Mouse (Mus musculus): ENCODE measurements at regions not wholly inside any gene's neighbourhood (a gene's known extent, or its start where the extent isn't known, plus 50 kb on each side); places are given as distances from the start of the nearest gene placed in this dataset.
A peak's percentile ranks its signal among the peaks of the same experiment; 100 is the strongest.
"Not testable (repeated sequence)": the region's sequence is repeated elsewhere in the genome, so short reads cannot be mapped to it uniquely, and the experiment has no call there.

GRCm38 (mm10) chr14:71654785-71655627 is 836.6 kb downstream of the Gm9195 start:
- no peak for DNase-seq (ENCODE audit: low spot score in 2 of 2)

DNA sequence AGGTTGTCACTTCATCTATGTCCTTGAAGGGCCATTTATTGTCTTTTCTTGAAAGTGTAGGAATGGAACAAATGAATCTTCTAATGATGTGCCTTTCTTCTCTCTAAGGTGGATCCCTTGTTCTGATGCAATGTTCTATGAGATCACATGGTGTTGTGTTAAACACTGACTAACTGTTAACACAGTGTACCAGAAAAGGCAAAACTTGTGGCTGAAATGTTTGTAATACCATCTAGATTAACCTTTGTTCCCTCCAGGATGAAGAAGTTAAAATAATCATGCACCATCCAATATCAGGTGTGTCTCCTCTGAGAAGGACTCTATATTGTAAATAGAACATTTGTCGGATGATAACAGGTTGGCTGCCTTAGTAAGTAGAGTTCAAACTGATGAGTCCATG is 849.1 kb downstream of the Gm9195 start:
- no peak for DNase-seq (ENCODE audit: low spot score in 2 of 2)

DNA sequence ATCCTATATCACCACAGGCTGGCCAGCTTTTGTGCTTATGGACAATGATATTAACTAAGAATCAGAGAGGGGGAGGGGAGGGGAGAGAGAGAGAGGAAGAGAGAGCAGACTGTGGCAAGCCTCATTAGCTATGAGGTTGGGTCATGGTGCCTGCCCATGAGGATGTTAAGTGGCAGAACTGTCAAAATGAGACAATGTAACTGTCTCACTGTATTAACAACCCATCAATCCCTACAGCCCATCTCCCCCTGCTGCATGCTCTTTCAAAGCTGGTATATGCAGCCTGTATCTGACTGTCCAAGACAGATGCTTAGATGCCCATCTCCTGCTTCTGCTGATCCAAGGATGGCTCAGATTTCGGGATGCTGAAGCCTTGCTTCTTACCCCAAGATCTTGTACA is 852.6 kb downstream of the Gm9195 start:
- DNase-seq (ENCODE audit: low spot score in 2 of 2): no peak

GRCm38 (mm10) chr14:71635091-71635490 is 856.5 kb downstream of the Gm9195 start:
- DNase-seq (ENCODE audit: low spot score in 2 of 2): no peak

DNA sequence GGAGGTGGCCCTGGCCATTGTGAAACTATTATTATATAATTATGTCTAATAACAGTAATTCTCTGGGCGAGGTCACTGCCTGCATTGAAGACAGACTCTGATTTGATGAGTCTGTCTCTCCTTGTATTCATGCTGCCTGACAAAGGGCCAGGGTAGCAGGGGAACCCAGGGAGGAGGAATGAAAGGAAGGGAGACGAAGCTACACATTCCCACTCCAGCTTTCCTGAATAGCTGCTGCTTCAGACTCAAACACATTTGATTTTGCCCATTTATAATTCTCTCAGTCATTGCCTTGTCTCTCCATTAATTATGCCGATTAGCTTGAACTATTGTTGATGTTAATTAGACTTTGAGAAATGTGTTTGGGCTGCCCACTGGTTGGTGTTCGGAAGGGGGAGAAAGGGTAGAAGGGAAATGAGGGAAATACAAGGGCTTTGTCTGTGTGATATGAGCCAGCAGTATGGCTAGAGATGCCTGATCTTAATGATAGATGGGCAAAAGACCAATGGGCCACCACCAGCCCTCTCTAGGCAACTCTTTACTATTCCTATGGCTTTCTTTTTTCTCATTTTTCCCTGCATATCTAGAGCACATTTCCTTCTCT is 881.8 kb downstream of the Gm9195 start:
- no peak for DNase-seq (ENCODE audit: low spot score in 2 of 2)

GRCm38 (mm10) chr14:71603710-71604109 is 887.9 kb downstream of the Gm9195 start:
- no peak for DNase-seq (ENCODE audit: low spot score in 2 of 2)

DNA sequence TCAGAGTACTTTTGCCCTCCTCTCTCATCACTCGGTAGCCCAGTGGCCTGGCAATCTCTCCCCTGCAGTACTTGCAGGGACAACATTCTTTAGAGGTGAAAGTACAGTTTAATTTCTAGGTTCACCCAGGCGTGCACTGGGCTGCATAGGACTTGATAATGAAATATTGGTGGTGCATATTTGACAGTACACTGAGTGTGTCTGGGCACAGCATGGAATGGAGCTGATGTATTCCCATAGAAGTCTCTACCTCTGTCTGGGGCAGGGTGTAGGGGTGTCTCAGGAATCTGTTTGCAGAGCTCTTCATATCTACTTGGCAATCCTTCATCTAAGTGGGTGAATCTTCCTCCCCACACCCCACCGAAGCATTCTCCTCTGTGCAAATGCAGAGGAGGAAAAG is 893.8 kb downstream of the Gm9195 start:
- no peak for DNase-seq (ENCODE audit: low spot score in 2 of 2)

GRCm38 (mm10) chr14:71588694-71589240 is 902.9 kb downstream of the Gm9195 start:
- no peak for DNase-seq (ENCODE audit: low spot score in 2 of 2)

- DNase-seq (ENCODE audit: low spot score in 2 of 2): peak in 1 of 2 experiments; percentile 5
Observed at GRCm38 (mm10) chr14:71588006-71588405, 903.6 kb downstream of the Gm9195 start.

DNA sequence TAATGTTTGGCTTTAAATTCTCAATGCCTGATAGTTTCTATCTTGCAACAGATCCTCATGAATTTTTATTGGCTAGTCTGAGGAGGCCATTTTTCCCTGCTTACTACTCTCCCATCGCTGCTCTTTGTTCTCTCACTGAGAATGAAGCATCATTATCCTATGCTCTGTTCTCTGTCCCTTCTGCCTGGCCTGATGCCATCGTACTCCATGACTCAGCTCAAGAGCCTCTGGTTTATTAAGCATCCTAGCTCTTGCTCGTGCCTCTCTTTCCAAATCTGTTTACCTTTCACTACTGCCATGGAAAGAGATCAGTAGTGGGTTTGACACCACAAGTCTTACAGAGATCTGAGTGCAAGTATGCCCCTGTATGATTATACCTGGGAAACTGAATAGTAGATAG is 926.8 kb downstream of the Gm9195 start:
- DNase-seq (ENCODE audit: low spot score in 2 of 2): no peak

DNA sequence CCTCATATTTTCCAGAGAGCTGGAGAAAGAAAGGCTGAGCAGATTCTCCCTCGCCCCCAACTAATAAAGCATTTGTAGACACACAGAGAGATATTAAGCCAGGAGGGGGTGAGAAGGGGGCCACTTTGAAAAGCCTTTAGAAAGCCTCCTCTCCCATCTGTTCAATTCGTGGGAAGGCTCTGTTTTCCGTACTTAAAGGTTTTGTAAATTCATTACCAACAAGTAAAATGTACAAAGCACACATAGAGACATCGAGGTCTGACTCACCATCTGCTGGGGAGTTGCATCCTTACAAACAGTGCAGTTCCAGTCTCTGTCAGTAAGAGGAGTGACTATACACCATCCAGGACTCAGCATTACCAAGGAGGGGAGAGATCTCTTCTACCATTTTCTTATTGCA is 929.7 kb downstream of the Gm9195 start:
- DNase-seq (ENCODE audit: low spot score in 2 of 2): no peak

DNA sequence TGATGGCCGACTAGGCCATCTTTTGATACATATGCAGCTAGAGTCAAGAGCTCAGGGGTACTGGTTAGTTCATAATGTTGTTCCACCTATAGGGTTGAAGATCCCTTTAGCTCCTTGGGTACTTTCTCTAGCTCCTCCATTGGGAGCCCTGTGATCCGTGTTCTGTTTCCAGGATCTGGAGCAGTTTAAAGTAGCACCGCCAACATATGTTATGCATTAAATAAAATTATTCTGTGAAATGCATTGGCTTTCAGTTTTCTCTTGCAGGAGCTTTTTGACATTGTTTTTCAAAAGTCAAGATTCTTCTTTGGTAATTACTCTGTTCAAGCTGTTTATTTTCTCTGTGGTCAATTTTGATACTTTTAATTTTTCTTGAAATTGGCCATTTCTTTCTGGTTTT is 937.3 kb downstream of the Gm9195 start:
- not testable (repeated sequence) for DNase-seq (ENCODE audit: low spot score in 2 of 2)

GRCm38 (mm10) chr14:71543580-71543979 is 943.9 kb upstream of the Fam160b2 start:
- no peak for DNase-seq (ENCODE audit: low spot score in 2 of 2)

- DNase-seq (ENCODE audit: low spot score in 2 of 2): no peak
Observed at GRCm38 (mm10) chr14:71532074-71532659, 932.5 kb upstream of the Fam160b2 start.

DNA sequence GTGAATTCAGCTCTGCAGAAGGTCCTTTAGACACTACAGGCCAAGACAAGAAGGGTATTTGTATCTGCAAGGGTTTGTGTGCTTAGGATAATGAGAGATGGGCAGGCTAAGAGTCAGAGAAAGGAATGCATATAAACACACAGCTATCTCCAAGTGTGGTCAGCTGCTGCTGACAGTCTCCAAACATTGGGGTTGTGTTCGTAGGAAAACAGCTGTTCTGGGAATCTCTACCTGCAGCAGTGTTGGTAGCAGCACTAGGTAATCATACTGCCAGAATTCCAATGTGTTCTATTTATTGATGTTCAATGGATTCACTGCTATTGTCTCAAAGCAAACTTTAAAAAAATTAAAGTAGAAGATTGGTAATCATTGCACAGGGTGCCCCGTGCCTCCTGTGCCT is 931.7 kb upstream of the Fam160b2 start:
- DNase-seq (ENCODE audit: low spot score in 2 of 2): no peak

DNA sequence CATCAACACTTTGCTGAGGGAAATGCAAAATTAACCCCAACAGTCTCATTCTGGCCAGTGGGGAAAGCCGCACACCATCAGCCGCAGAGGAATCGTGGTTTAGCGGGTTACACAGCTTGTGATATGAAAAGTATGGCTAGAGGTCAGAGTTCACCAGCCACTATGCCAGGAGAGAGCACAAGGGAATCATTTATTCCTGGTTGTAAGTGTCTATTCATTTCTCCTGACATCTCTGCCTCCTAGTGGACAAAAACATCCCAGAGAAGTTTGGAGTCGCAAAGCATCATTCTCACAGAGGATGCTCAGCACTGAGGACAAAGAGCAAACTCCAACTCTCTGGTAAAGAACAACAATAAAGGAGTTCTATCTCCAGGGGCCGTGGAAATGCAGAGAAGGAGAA is 930.8 kb upstream of the Fam160b2 start:
- DNase-seq (ENCODE audit: low spot score in 2 of 2): no peak

DNA sequence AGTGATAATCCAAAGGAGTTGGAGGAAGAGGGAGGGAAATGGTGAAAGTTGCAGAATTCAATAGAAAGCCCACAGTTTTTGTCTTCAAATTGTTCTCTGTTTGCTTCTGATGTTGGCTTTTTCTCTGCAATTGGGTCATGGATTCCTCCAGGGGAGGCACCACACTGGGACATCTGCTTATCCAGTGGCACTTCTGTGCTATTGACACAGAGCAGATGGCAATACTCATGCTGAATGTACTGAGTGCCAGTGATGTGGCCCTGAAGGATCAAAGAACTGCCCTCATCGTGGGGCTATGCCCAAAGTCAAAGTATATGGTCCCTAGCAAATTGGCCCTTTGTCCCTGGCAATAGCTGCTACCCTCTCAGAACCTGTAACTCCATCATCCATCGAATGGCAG is 918.9 kb upstream of the Fam160b2 start:
- DNase-seq (ENCODE audit: low spot score in 2 of 2): no peak

- no peak for DNase-seq (ENCODE audit: low spot score in 2 of 2)
Observed at GRCm38 (mm10) chr14:71500851-71501250, 901.2 kb upstream of the Fam160b2 start.

DNA sequence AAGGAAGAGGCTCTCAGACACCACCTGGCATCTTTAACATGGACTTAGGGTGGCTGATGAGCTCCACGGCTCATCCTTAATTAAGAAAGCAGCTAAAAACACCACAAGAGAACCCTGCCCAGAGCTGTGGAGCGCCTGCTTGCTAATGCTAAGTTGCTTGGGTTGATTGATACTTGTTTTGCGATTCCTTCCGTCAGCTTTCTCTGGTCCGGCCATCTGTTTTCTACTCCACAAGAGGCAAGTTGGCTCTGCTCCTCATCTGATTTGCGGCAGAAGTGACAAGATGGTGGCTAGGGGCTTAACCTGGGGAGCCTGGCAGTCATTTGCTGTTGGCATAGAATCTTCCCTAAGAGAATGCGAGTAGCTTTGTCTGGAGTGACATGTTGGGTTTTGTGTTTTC is 891.6 kb upstream of the Fam160b2 start:
- no peak for DNase-seq (ENCODE audit: low spot score in 2 of 2)

DNA sequence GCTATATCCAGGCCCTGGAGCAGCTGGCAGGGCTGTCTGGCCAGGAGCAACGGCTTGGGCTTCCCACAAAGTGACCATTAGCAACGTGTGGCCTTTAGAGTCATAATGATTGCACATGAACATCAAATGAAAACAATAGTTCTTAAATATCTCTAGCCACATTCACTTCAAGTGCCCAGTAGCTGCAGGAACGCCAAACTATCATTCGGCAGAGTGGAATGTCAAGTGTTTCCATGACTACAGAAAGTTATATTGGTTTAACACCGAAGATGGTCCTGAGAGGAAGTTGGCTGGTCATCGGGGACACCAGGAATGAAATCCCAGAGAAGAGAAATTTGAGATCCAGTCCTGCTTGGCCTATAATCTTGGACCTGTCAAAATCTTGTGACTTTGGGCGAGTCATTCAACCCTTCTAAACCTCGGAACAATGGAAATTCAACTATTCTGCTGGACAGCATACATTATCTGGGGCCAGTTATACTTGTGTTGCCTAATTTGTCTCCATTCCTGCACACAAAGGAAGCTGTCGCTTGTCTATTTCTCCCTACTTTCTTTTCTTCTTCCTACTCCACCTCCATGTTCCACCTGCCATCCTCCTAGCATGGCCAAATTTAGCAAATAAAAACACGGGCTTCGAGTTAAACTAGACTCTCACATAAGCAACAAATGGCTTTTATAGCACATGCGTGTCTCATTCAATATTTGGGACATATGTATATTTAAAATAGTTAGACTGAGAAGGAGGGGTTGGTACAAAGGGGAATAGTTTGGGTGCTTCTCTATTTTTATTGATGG is 886.7 kb upstream of the Fam160b2 start:
- DNase-seq (ENCODE audit: low spot score in 2 of 2): no peak

- DNase-seq (ENCODE audit: low spot score in 2 of 2): no peak
Observed at GRCm38 (mm10) chr14:71475656-71476055, 876.0 kb upstream of the Fam160b2 start.

DNA sequence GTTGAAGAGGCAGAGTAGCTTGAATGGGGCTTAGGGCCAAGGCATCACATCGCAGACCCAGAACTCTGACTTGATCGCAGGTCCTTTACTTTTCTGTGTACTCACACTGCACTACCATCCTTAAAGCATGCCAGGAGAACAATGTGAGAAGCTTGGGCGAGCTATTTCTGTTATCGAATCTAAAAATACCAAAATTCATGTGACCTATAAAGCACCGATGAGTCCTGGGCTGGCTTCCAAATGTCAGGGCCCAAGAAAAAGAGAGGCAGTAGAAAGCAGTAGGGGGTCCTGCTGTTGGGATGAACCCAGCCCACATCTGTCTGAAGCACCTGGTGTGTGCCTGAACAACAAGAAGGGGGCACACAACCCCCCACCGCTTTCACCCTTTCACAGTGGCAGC is 874.3 kb upstream of the Fam160b2 start:
- no peak for DNase-seq (ENCODE audit: low spot score in 2 of 2)
